Mouse (Mus musculus) liver, postnatal 0 days (tissue): ENCODE data around the gene Pyroxd2. TPM values are rescaled to one million over a fixed set of nuclear protein-coding genes. Genes with fewer than 3 reads are reported as not detected.

ENCODE experiments used
- ATAC-seq: fragments of 200-750 bp; cut with Nextera tagmentation; 2 replicates; pipeline ENCODE4 v1.8.0; 2017; ENCODE audit warnings: mild to moderate bottlenecking, moderate library complexity
- DNase-seq: peaks from one replicate; pipeline ENCODE4 v3.0.0-alpha.2; 2016
- H3K27ac ChIP-seq: fragments of 300-500 bp; sonication (generic); 2 replicates; pipeline ENCODE4 v1.5.1; 2014; ENCODE audit warnings: antibody characterized with exemption, moderate library complexity, mild to moderate bottlenecking, low read depth
- H3K27me3 ChIP-seq: fragments of 300-500 bp; sonication (generic); 2 replicates; pipeline ENCODE4 v1.6.1; 2014; ENCODE audit warnings: low read length, control low read depth, mixed read lengths; ENCODE audit not compliant: insufficient read depth
- H3K36me3 ChIP-seq: fragments of 300-500 bp; sonication (generic); replicated peaks from 2 replicates; pipeline ENCODE4 v1.6.1; 2014; ENCODE audit warnings: mild to moderate bottlenecking, control low read depth, low read length, moderate library complexity, mixed read lengths; ENCODE audit not compliant: insufficient read depth
- H3K4me1 ChIP-seq: fragments of 300-500 bp; sonication (generic); 2 replicates; pipeline ENCODE4 v1.6.1; 2014; ENCODE audit warnings: antibody characterized with exemption, mild to moderate bottlenecking, control low read depth; ENCODE audit not compliant: insufficient read depth
- H3K4me2 ChIP-seq: fragments of 300-500 bp; sonication (generic); 2 replicates; pipeline ENCODE4 v1.6.1; 2014; ENCODE audit warnings: low read depth, mild to moderate bottlenecking, low read length, moderate library complexity, mixed read lengths
- H3K4me3 ChIP-seq: fragments of 300-500 bp; sonication (generic); 2 replicates; pipeline ENCODE4 v1.5.1; 2014; ENCODE audit warnings: low read depth, low read length
- H3K9ac ChIP-seq: fragments of 300-500 bp; sonication (generic); replicated peaks from 2 replicates; pipeline ENCODE4 v1.6.1; 2014; ENCODE audit warnings: mild to moderate bottlenecking, moderate library complexity
- H3K9me3 ChIP-seq: fragments of 300-500 bp; sonication (generic); 2 replicates; pipeline ENCODE4 v1.6.1; 2016; ENCODE audit warnings: mild to moderate bottlenecking, control low read depth, low read length, mixed read lengths
- CTCF ChIP-seq: sonication (generic); IDR thresholded peaks from 2 replicates; pipeline ENCODE4 v1.5.1; 2016; ENCODE audit warnings: antibody characterized with exemption, low read depth
- EP300 ChIP-seq: IDR thresholded peaks from 2 replicates; pipeline ENCODE4 v1.6.1; 2016; ENCODE audit warnings: antibody characterized with exemption, low read depth, mild to moderate bottlenecking
- WGBS: fragments of 180-500 bp; shearing (Covaris S2); extraction: QIAGEN DNeasy Blood & Tissue Kit; methylation state at CpG from one replicate; pipeline ENCODE4 v1.1.7; 2014; ENCODE audit not compliant: insufficient replicate concordance; 5-methylcytosine and 5-hydroxymethylcytosine counted together
- polyA plus RNA-seq: library from polyadenylated mRNA; unstranded; fragments of >200 nt; fragmentation: Nextera tagmentation; extraction: Ambion mirVana; gene quantifications from 2 replicates; pipeline ENCODE4 v1.2.1, GENCODE M21; 2015

Gene Pyroxd2
- polyA plus RNA-seq, 1 experiment from 2014 or later, result 7.5 TPM

DNA sequence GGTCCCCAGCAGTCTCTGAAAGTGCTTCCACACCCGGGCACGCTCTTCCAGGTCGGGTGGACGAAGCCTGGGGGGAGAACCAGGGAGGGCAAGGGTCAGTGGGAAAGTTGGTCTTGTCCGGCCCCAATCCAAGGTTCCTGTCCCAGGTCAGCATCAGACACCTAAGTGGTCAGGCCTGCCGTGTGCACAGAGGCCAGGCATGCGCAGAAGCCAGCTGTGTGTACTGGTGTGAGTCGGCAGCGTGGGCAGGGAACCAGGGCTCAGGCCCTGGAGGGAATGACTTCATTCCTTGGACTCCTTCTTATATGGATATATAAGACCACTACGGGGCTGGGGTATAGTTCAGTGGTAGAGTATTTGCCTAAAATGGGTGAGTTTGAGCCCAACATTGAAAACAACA lies 17.1 kb upstream of the Pyroxd2 start:
- ATAC-seq (no peak), DNase-seq (no peak)
- no peak overlapping the region for H3K27ac ChIP-seq
- WGBS, result 89% methylated on average over 10 of the region's 10 CpGs
- no peak overlapping the region for H3K4me2 ChIP-seq
- no peak overlapping the region for H3K4me3 ChIP-seq
- no peak overlapping the region for H3K9ac ChIP-seq
- H3K4me1 ChIP-seq, result no peaks in the 10 kb centered on the region
- TF ChIP-seq CTCF (no peak), EP300 (no peak)
- H3K9me3 ChIP-seq, result no peaks in the 10 kb centered on the region
- H3K36me3 ChIP-seq, result peaks cover 10% of the 10 kb centered on the region; the same call in 1 of the 2 replicates
- H3K27me3 ChIP-seq, result no peaks in the 10 kb centered on the region

DNA sequence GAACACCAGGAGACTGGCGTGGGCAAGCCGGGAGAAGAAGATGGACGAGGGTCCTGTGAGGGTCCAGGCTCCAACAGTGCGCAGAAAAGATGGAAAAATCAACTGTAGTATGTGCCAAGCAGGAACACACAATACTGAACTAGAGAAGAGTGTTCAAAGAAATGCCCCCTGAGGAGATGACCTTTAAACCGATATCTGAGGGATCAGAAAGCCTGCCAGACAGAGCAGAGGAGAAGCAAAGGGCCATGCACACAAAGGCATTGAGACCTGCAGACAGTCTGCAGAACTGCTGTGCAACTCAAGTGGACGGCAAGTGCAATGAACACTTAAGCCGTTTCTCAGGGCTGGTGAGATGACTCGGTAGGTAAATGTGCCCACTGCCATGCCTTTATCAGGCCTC lies 14.8 kb upstream of the Pyroxd2 start:
- H3K27me3 ChIP-seq, result no peaks in the 10 kb centered on the region
- no peak overlapping the region for H3K4me2 ChIP-seq
- no peak for DNase-seq
- no peak overlapping the region for H3K27ac ChIP-seq
- no peaks in the 10 kb centered on the region for H3K4me1 ChIP-seq
- no peaks in the 10 kb centered on the region for H3K9me3 ChIP-seq
- peaks cover 10% of the 10 kb centered on the region; the same call in 1 of the 2 replicates for H3K36me3 ChIP-seq
- H3K4me3 ChIP-seq, result no peak overlapping the region
- ATAC-seq, result no peak
- WGBS, result 79% methylated on average over 8 of the region's 8 CpGs
- TF ChIP-seq CTCF (no peak), EP300 (no peak)
- no peak overlapping the region for H3K9ac ChIP-seq

DNA sequence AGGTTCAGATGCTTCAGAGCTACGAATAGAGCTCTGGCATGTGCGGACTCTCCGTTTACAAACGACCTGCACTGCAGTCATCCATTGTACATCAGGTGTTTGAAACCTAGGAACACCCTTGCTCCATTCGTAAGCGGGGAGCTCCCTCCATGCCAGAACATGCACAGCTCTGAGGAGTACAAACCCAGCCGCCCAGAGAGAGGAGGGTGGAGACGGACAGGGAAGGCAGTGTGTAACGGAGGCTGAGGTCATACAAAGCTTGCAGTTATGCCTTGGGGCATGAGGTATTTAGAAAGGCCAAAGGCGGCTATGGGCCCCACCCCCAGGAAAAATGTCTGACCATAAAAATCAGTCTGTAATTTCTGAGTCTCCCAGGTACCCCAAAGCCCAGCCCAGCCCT lies 11.8 kb upstream of the Pyroxd2 start:
- TF ChIP-seq EP300 (no peak), CTCF (no peak)
- no peak for ATAC-seq
- Histone ChIP-seq H3K4me1 (no peaks in the 10 kb centered on the region), H3K27me3 (no peaks in the 10 kb centered on the region), H3K9ac (no peak overlapping the region), H3K4me3 (no peak overlapping the region), H3K9me3 (no peaks in the 10 kb centered on the region), H3K36me3 (peaks cover 6% of the 10 kb centered on the region; the same call in 1 of the 2 replicates), H3K4me2 (no peak overlapping the region), H3K27ac (no peak overlapping the region)
- no peak for DNase-seq
- 89% methylated on average over 10 of the region's 10 CpGs for WGBS

DNA sequence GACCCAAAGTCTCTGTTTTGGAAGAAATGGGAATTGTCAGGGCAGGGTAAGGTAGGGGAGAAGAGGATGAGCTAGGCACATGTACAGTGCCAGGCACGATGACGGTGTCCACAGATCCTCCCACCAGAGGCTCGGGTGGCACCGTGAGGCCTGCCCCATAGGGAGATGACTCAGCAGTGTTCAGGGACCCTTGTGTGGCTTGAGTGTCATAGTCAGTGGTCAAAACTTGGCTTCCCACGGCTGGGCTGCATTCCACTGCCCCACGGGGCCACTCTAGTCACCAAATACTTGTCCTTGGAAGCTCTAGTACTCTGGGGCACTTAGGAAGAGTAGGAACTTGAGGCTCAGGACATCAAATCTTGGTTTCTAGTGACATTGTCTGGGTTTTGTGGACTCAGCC lies 4.1 kb upstream of the Pyroxd2 start:
- no peaks in the 10 kb centered on the region for H3K9me3 ChIP-seq
- DNase-seq, result no peak
- H3K36me3 ChIP-seq, result no peaks in the 10 kb centered on the region
- no peak for ATAC-seq
- peaks cover 17% of the 10 kb centered on the region for H3K4me1 ChIP-seq
- H3K9ac ChIP-seq, result no peak overlapping the region
- no peaks in the 10 kb centered on the region for H3K27me3 ChIP-seq
- no peak overlapping the region for H3K4me3 ChIP-seq
- H3K27ac ChIP-seq, result no peak overlapping the region
- no peak for TF ChIP-seq EP300
- no peak for TF ChIP-seq CTCF
- whole genome bisulfite sequencing, result 63% methylated on average over 6 of the region's 6 CpGs
- H3K4me2 ChIP-seq, result no peak overlapping the region

DNA sequence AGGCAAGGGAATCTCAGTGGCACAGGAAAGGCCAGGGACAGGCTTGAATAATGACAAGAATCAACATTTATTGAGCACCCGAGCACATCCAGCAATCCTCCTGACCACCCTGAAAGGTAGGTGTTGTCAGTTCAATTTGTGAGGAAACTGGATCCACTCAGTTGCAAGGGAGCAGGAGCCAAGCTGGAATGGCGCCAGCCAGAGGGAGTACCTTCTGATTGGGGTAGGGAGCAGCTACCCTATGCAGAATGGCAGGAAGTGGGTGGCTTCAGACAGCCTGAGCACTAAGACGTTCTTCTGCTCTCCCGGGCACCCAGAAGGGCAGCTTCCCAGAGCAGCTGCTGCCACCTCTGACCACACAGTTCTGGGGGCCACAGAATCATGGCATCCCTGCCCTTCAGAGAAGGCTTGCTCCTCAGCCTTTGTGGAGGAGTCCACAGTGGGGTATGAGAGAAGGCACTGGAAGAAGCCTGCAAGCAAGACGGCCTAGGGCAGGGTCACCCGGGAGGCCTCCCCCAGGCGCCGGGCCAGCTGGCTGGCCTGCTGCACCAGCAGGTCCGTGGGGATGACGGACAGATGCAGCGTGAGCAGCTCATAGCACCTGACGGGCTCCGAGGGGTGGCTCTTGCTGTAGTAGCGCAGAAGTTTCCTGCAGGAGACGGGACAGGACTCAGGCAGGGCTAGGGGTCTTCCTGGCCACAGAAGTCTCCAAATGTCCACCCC lies 2.7 kb upstream of the Pyroxd2 start:
- TF ChIP-seq CTCF, result no peak
- TF ChIP-seq EP300, result no peak
- Histone ChIP-seq H3K4me1 (peaks cover 19% of the 10 kb centered on the region), H3K36me3 (no peaks in the 10 kb centered on the region), H3K27ac (no peak overlapping the region), H3K4me2 (no peak overlapping the region), H3K9me3 (no peaks in the 10 kb centered on the region), H3K27me3 (no peaks in the 10 kb centered on the region), H3K4me3 (no peak overlapping the region), H3K9ac (no peak overlapping the region)
- WGBS, result 67% methylated on average over 15 of the region's 15 CpGs
- DNase-seq (no peak), ATAC-seq (no peak)

DNA sequence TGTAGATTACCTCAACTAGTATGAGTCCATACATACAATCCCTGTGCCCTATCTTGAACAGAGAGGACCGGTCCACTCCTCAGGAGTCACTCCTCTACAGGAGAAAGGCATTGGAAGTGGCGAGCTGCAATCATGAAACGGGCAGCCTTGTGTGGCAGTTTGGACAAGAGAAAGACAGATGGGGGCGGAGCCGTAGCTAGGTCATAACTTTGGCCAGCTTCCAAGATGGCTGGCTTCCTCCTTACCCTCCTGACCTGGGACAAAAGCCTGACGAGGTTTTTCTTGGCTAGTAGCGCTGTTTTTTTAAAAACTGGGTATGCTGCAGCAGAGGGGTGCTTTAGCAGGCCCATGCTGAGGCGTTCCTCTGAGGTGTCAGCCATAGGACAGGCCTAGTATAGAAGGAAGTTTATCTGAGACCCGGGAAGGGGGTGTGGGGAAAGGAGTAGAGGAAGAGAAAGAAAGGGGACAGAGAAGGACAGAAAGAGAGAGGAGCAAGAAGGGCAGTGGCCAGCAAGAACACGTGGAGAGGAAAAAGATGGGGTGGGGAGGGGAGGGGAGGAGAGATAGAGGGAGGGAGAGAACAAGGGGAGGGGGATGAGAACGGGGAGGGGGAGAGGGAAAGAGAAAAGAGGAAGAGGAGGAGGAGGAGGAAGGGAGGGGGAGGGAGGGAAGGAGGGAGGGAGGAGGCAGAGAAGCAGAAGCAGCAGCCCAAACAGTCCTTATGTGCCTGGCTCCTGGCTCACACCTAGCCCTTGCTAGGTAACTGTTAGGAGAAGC lies 754 bp upstream of the Pyroxd2 start:
- Histone ChIP-seq H3K4me1 (peaks cover 19% of the 10 kb centered on the region), H3K4me3 (peak overlapping the region; percentile 43), H3K9me3 (no peaks in the 10 kb centered on the region), H3K27me3 (no peaks in the 10 kb centered on the region), H3K9ac (peak overlapping the region; percentile 64), H3K4me2 (peak overlapping the region; percentile 72), H3K36me3 (no peaks in the 10 kb centered on the region), H3K27ac (peak overlapping the region; percentile 88)
- DNase-seq, result peak; percentile 83
- TF ChIP-seq EP300 (no peak), CTCF (no peak)
- WGBS, result 12% methylated on average over 11 of the region's 11 CpGs
- ATAC-seq, result peak; percentile 73
